Mouse (Mus musculus) lung, adult 18-20 months (tissue): ENCODE data around the gene Zfp827.

Experiments
- DNase-seq, 2 experiments: peaks; one replicate each; pipeline ENCODE4 v3.0.0; 2022; ENCODE audit warnings: mixed read lengths in 2 of 2

Gene Zfp827

DNA sequence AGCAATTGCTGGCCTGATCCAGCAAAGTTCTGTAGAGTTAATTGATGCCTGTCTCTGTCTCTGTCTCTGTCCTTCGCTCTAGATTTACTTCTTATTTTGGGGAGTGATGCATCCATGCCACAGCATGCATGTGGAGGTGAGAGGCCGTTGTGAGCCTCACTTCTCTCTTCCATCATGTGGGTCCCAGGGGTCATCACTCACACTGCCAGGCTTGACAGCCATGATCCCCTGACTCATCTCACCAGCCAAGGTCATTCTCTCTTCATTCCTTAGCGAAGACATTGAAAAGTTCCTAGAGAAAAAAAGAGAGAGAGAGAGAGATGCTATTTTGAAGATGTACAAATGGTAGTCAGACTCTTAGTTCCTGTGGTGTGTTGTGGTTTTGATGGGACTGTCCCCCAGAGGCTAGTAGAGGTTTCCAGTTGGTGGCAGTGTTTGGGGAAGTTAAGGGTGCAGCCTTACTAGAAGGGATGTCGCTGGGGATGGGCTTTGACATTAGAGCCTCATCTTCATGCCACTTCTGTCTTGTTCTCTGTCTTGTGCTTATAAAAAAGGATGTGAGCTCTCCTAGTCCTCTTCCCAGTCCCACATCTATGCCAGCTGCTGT is 133.0 kb downstream of the Zfp827 start:
- DNase-seq: no peak

- peak; percentile 53 to 67 for DNase-seq
These were observed 134.5 kb downstream of the Zfp827 start for GRCm38 (mm10) chr8:79162533-79163308.

GRCm38 (mm10) chr8:79164336-79164735 is 136.1 kb downstream of the Zfp827 start:
- DNase-seq: no peak

DNA sequence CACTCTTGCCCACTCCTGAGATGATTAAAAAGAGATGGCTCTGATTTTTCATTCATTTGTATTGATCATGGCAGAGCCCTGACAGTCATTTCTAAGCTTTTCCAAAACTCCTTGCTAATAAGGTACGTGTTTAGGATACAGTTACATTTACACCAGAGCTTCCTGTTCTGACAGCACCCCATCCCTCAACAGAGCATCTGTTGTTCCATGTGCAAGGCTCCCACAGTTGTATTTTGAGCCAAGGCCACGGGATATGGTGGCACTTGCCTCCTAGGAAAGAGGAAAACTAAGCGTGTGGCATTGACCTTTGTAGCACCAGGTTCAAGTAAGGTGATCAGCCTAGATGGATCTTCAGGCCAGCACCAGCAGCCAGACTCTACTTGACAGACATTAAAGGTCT is 137.0 kb downstream of the Zfp827 start:
- no peak for DNase-seq

GRCm38 (mm10) chr8:79173606-79174005 is 145.4 kb downstream of the Zfp827 start:
- no peak for DNase-seq

DNA sequence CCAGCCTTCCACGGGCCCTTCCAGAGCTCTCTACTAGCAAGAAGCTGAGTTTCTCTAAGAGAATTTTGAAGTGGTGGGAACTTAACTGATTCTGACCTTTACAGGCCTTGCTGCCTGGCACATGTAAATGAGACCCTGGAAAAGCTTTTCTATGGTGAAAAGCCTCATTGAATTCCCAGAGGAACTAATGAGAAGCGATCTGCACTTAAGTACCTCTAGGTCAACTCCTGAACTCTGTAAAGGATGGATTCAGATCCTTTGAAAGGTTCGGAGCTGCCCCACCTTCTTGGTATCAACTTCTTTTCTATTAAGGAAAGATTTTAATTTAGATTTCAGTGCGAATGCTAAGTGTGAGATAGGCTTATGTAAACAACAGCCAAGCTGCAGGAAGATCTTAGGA is 147.8 kb downstream of the Zfp827 start:
- DNase-seq: no peak

DNA sequence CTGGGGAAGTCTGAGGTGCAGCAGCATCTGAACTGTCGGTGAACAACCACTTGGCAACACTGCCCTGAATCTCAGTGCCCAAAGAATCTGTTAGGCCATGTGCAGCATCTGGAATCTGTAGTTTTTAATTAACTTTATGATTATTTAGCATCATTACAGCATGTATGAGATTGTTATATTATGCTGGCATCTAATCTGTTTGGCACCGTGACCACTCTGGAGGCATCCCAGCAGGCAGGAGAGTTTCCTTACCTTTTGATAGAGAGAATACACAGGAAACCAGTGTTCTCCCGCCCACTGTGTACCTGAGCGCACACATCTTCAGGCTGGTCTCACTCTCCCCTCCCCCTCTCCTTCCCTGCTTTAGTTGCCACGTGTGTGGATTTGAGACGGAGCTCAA is 151.4 kb downstream of the Zfp827 start:
- no peak for DNase-seq

DNA sequence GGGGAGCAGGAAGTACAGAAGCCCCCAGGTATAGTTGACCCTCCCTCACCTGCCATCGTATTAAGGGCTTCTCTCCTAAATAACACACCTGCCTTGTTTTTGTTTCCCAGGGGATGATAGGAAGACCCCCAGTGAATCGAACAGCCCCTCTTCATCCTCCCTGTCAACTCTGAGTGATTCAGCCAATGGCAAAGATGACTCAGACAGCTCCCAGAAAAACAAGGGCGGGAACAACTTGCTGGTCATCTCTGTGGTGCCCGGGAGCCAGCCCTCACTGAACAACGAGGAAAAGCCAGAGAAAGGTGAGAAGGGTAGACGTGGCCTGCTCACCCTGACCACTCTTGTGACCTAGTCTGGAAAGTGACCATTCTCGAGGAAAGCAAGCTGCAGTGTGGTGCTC is 157.3 kb downstream of the Zfp827 start:
- no peak for DNase-seq

DNA sequence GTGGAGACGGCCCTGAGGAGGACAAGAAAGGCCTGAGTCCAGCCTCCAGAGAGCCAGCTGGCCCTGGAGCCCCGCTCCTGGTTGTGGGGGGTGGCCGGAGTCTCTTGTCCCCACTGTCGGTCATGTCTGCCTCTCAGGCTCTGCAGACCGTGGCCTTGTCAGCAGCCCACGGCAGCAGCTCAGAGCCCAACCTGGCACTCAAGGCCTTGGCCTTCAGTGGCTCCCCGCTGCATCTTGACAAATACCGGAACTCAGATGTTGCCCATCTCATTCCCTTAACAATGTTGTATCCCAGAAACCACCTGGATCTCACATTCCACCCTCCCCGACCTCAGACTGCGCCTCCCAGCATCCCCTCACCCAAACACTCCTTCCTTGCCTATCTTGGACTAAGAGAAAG is 161.8 kb downstream of the Zfp827 start:
- DNase-seq: no peak

DNA sequence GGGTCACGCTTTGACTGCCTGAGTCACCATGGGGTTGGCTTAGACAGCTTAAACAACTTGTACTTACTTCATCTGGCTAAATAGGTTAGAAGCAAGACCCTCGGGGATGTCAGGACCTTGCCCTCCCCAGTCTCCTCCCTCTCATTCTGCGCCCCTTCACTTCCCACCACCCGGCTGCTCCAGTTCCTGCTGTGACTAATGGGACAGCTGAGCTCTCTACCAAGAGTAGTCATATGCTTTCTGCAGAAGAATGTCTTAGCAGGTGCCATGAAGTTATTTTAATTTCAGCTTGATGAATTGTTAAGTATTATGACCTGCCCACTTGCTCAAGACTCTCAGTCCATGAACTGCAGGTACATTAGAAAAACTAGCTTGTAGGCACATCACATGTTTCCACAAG is 168.2 kb downstream of the Zfp827 start:
- no peak for DNase-seq

DNA sequence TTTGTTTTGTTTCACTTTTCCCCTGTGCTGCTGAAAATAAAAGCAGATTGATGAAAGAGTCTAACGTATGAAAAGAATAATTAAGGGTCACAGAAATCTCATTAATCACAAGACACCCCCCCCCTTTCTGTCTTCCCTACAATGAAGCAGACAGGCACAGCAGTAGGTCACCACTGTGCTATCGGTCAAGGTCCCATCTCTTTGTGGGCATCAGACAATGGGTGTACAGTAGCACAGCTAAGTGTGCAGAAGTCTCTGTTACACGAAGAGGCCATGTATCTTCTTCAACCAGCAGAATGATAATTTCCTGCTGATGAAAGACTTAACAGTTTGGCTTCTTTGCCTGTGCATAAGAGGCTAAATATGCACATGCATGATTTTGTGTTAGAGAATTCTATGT is 170.4 kb downstream of the Zfp827 start:
- DNase-seq: no peak

GRCm38 (mm10) chr8:79201446-79202147 is 173.4 kb downstream of the Zfp827 start:
- no peak for DNase-seq

GRCm38 (mm10) chr8:79206895-79207294 is 178.7 kb downstream of the Zfp827 start:
- DNase-seq: peak; percentile 6 to 16

DNA sequence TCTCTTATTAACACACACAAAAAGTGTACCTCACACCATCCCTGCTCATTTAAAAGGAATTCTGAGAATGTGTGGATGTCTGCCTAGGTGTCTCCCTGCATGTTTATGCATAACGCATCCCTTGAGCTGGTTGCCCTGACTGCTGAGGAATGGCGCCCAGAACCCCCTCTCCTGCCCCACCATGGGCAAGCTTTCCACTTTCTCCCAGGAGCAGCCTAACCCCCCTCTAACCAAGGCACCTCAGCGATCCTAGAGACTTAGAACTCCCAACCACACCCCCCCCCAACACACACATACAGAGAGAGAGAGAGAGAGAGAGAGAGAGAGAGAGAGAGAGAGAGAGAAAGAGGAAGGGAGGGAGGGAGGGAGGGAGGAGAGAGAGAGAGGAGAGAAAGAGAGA is 179.9 kb downstream of the Zfp827 start:
- DNase-seq: no peak

DNA sequence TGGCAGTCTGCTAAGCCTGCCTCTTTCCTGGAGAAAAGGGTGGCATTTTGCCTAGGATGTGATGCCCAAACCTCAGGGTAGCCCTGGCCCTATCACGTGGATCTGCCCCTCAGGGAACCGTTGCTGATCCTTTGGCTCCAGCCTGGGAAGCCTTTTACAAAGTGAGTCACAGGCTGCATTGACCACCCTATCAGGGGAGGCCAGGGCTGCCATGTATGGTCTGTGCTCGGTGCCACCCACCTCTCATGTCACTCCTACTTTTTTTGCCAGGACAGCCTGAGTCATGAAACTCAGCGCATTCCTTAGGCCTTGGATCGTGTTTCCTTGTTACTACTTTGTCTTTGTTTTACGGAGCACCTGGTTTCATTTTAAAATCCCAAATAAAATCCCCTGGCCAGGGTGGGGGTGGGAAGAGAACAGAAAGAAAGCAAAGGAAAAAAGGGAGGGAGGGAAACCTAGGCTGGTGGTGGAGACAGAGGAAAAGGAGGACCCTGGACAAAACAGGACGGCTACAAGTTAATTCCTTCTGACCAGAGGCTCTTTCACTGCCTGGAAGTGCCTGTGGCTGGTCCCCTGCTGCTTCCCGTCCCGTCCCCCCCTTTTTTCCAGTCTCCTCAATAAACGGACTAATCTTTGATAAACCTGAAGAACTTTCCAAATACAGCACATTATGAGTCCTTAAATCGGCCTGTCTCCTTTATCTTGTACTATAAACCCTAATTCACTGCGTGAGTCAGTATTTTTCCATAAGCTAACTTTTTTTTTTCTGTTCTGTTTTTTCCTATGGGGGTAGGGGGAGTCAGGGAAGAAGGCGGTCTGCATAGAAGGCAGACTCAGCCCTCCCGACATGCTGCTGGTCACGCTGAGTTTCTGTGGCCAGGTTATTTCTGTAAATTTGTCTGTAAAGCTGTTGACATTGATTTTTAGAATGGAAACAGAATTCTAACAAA is 180.7 kb downstream of the Zfp827 start:
- peak; percentile 26 to 63 for DNase-seq

- peak; percentile 25 for DNase-seq
These were observed 181.6 kb downstream of the Zfp827 start for GRCm38 (mm10) chr8:79209641-79210358.

GRCm38 (mm10) chr8:79211630-79212029 is 183.4 kb downstream of the Zfp827 start:
- no peak for DNase-seq

DNA sequence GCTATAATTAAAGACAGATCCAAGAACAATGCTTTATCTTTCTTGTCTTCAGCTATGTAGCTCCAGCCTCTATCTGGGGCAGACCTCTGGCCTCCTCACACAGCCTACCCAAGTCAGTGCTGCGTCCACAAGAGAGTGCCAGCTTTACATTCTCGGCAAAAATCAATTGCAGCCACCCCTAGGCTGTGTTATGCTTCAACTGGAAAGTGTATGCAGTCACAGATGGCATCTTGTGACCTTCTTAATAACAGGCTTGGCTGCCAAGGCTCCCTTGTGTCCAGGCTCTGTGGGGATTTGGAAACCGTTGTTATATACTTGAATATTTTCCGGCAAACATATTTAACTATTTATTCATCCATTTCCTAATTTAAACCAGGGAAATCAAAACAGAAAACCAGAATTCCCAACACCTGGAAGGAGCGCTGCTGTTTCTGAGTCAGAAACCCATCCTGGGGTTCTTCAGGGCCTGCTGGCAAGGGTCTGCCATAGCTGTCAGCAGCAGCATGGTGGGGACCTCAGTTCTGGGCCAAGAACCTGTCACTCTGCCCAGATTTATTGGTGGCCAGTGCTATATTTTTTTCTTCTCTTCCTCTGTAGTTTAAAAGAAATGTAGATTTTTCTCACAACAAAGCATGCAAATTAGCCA is 194.0 kb downstream of the Zfp827 start:
- no peak for DNase-seq

- no peak for DNase-seq
These were observed 194.5 kb downstream of the Zfp827 start for GRCm38 (mm10) chr8:79222752-79223141.

GRCm38 (mm10) chr8:79224363-79224762 is 196.1 kb downstream of the Zfp827 start:
- DNase-seq: no peak

DNA sequence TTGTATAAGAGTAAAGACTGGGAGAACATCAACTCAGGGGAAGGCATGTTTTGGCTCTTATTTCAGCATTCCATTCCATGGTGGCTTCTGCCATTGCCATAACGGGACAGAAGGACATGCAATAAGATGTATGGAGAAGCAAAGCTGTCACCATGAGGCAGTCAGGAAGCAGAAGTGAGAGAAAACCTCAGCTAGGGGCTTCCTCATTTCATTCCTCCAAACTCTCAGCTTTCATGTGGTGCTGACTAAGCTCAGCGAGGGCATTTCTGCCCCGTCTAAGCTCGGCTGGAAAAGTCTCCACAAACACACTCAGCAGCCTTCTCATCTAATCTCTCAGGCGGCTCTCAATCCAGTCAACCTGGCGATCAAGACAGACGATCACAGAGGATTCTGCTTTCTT is 197.3 kb downstream of the Zfp827 start:
- no peak for DNase-seq

DNA sequence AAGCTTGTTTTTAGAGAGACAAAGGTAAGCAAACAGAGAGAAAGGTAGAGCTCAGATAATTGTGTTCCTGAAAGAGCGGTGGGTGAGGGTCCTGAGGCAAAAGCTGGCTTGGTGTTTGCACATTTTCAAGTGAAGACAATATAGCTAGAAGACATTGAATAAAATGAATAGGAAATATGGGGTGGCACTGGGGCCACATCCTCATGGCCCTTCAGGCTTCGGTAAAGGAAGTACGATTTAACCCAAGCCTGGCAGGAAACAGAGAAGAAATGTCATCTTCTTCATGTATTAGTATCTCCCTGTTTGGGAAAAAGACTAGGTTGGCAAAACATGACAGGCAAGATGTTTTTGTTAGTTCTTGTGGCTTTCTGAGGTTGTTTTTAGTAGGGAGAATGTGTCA is 197.8 kb downstream of the Zfp827 start:
- no peak for DNase-seq
